Mouse (Mus musculus) myocyte (in vitro differentiated cells): ENCODE measurements around the gene Cds1. TPM values are rescaled to one million over a fixed set of nuclear protein-coding genes. Genes with fewer than 3 reads are reported as not detected.

Experiments used
- polyA plus RNA-seq: library from polyadenylated mRNA; unstranded; fragments of >200 nt; fragmentation: generic; extraction: Trizol; gene quantifications from one replicate; pipeline ENCODE4 v1.2.1, GENCODE M21; 2012; ENCODE audit warnings: missing spikeins

Gene Cds1
- polyA plus RNA-seq, 1 experiment: not detected

Other genes with a start within 250 kb of the Cds1 start
- not detected for gene Nkx6-1, start 100.1 kb upstream of the Cds1 start, polyA plus RNA-seq